8 mouse cellular contexts compared by ENCODE assay signal in the genomic region with DNA sequence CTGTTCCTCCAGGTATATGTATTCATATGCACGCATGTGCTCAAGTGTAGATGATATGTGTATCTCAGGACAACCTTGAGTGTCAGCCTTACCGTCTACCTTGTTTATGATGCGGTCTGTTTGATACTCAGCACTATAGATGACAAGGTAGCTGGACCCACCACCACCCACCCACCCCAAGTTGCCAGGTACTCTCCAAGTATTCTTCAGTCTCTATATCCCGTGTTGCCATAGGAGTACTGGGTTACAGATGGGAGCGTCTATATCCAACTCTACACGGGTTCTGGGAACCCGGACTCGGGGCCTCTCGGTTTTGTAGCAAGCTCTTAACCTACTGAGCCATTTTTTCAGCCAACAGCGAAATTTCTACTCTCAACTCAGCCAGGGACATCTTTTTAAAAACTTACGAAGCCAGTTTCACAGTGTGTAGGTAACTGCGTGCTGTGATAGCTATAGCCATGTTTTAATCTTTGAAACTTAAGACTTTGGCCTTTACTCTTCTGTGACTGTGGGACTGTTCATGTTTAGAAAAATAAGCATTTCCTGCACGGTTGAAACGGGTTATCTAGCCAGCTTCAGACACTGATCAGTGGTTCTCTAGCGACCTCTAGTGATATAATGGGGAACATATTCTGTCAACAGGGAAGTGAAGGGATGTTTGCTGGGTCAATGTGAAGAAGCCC.
DNase-seq lines count a peak whose midpoint lies in the region; ATAC-seq lines count a peak whose summit lies in the region.

No protein-coding gene starts in this region.

- peak; percentile 84 for ATAC-seq in midbrain, embryonic 11.5 days (ENCODE audit: low FRiP score)
- ATAC-seq in embryonic facial prominence, embryonic 11.5 days (replicated peaks; ENCODE audit: insufficient number of reproducible peaks, low FRiP score, low TSS enrichment, low read depth): peak; percentile 75; the same call in 1 of the 2 replicates
- ATAC-seq in limb, embryonic 15.5 days (ENCODE audit: insufficient number of reproducible peaks, low FRiP score, low TSS enrichment, low read depth): no peak
- ATAC-seq in neural tube, embryonic 12.5 days (ENCODE audit: low FRiP score, low read depth): peak; percentile 86

- no peak overlapping the region for H3K9ac ChIP-seq in midbrain, embryonic 11.5 days (ENCODE audit: low read length)
- no peak overlapping the region for H3K9ac ChIP-seq in embryonic facial prominence, embryonic 11.5 days (replicated peaks; ENCODE audit: low read length)
- no peak overlapping the region for H3K9ac ChIP-seq in limb, embryonic 15.5 days
- no peak overlapping the region for H3K9ac ChIP-seq in neural tube, embryonic 12.5 days

- H3K9me3 ChIP-seq in midbrain, embryonic 11.5 days (ENCODE audit: control insufficient read depth, low read length): no peaks in the 10 kb centered on the region
- no peaks in the 10 kb centered on the region for H3K9me3 ChIP-seq in midbrain, embryonic 10.5 days (replicated peaks)
- no peaks in the 10 kb centered on the region for H3K9me3 ChIP-seq in embryonic facial prominence, embryonic 11.5 days (replicated peaks; ENCODE audit: control insufficient read depth, low read length)
- H3K9me3 ChIP-seq in hindbrain, embryonic 10.5 days: no peaks in the 10 kb centered on the region
- no peaks in the 10 kb centered on the region for H3K9me3 ChIP-seq in limb, embryonic 15.5 days
- no peaks in the 10 kb centered on the region for H3K9me3 ChIP-seq in neural tube, embryonic 12.5 days

- H3K4me2 ChIP-seq in midbrain, embryonic 11.5 days: no peak overlapping the region
- no peak overlapping the region for H3K4me2 ChIP-seq in embryonic facial prominence, embryonic 11.5 days (ENCODE audit: low read depth, low read length)
- H3K4me2 ChIP-seq in limb, embryonic 15.5 days: 0 out of 2 replicates have a peak overlapping the region, but pooled peaks have one; percentile 19
- H3K4me2 ChIP-seq in neural tube, embryonic 12.5 days (replicated peaks): no peak overlapping the region

- 56% methylated on average over 15 of the region's 15 CpGs for WGBS in midbrain, embryonic 11.5 days
- WGBS in midbrain, embryonic 10.5 days: 52% methylated on average over 15 of the region's 15 CpGs
- WGBS in embryonic facial prominence, embryonic 11.5 days: 44% methylated on average over 15 of the region's 15 CpGs
- WGBS in hindbrain, embryonic 10.5 days: 49% methylated on average over 15 of the region's 15 CpGs
- WGBS in limb, embryonic 15.5 days: 39% methylated on average over 15 of the region's 15 CpGs
- WGBS in neural tube, embryonic 12.5 days: 54% methylated on average over 15 of the region's 15 CpGs

- no peaks in the 10 kb centered on the region for H3K4me1 ChIP-seq in midbrain, embryonic 11.5 days (ENCODE audit: control insufficient read depth, insufficient read depth, low read length)
- no peaks in the 10 kb centered on the region for H3K4me1 ChIP-seq in midbrain, embryonic 10.5 days
- H3K4me1 ChIP-seq in embryonic facial prominence, embryonic 11.5 days (ENCODE audit: control insufficient read depth, insufficient read depth, low read length): no peaks in the 10 kb centered on the region
- H3K4me1 ChIP-seq in hindbrain, embryonic 10.5 days (replicated peaks): no peaks in the 10 kb centered on the region
- peaks cover 5% of the 10 kb centered on the region; the same call in 1 of the 2 replicates for H3K4me1 ChIP-seq in limb, embryonic 15.5 days
- H3K4me1 ChIP-seq in neural tube, embryonic 12.5 days: no peaks in the 10 kb centered on the region

- H3K4me3 ChIP-seq in midbrain, embryonic 11.5 days (ENCODE audit: low read depth, low read length): no peak overlapping the region
- H3K4me3 ChIP-seq in midbrain, embryonic 10.5 days: no peak overlapping the region
- no peak overlapping the region for H3K4me3 ChIP-seq in embryonic facial prominence, embryonic 11.5 days (ENCODE audit: low read depth, low read length)
- no peak overlapping the region for H3K4me3 ChIP-seq in hindbrain, embryonic 10.5 days
- no peak overlapping the region for H3K4me3 ChIP-seq in limb, embryonic 15.5 days
- H3K4me3 ChIP-seq in neural tube, embryonic 12.5 days: no peak overlapping the region

- H3K27me3 ChIP-seq in midbrain, embryonic 11.5 days (ENCODE audit: control insufficient read depth, insufficient read depth, low read length): no peaks in the 10 kb centered on the region
- no peaks in the 10 kb centered on the region for H3K27me3 ChIP-seq in midbrain, embryonic 10.5 days (ENCODE audit: low read depth, poor library complexity, severe bottlenecking)
- H3K27me3 ChIP-seq in embryonic facial prominence, embryonic 11.5 days (ENCODE audit: control insufficient read depth, insufficient read depth, low read length): no peaks in the 10 kb centered on the region
- no peaks in the 10 kb centered on the region for H3K27me3 ChIP-seq in hindbrain, embryonic 10.5 days (ENCODE audit: insufficient read depth, poor library complexity, severe bottlenecking)
- no peaks in the 10 kb centered on the region for H3K27me3 ChIP-seq in limb, embryonic 15.5 days
- no peaks in the 10 kb centered on the region for H3K27me3 ChIP-seq in neural tube, embryonic 12.5 days (replicated peaks)

- no peaks in the 10 kb centered on the region for H3K36me3 ChIP-seq in midbrain, embryonic 11.5 days (ENCODE audit: control insufficient read depth, insufficient read depth, low read length)
- no peaks in the 10 kb centered on the region for H3K36me3 ChIP-seq in midbrain, embryonic 10.5 days
- H3K36me3 ChIP-seq in embryonic facial prominence, embryonic 11.5 days (replicated peaks; ENCODE audit: control insufficient read depth, insufficient read depth, low read depth, low read length): no peaks in the 10 kb centered on the region
- H3K36me3 ChIP-seq in hindbrain, embryonic 10.5 days: no peaks in the 10 kb centered on the region
- H3K36me3 ChIP-seq in limb, embryonic 15.5 days: no peaks in the 10 kb centered on the region
- no peaks in the 10 kb centered on the region for H3K36me3 ChIP-seq in neural tube, embryonic 12.5 days

- DNase-seq in midbrain, embryonic 11.5 days (ENCODE audit: low spot score, missing footprints): peak; percentile 94
- no peak for DNase-seq in midbrain, embryonic 10.5 days (ENCODE audit: low spot score)
- peak; percentile 89 for DNase-seq in NIH3T3 (ENCODE audit: low read depth)
- DNase-seq in embryonic facial prominence, embryonic 11.5 days (ENCODE audit: low spot score): peak; percentile 90
- peak; percentile 23 for DNase-seq in hindbrain, embryonic 10.5 days (ENCODE audit: low spot score)
- no peak for DNase-seq in urinary bladder, postnatal 4 days (ENCODE audit: low spot score in 2 of 2)

- H3K27ac ChIP-seq in midbrain, embryonic 11.5 days (ENCODE audit: low read depth, low read length): no peak overlapping the region
- no peak overlapping the region for H3K27ac ChIP-seq in midbrain, embryonic 10.5 days (replicated peaks)
- H3K27ac ChIP-seq in embryonic facial prominence, embryonic 11.5 days (replicated peaks; ENCODE audit: low read depth, low read length): no peak overlapping the region
- H3K27ac ChIP-seq in hindbrain, embryonic 10.5 days: peak overlapping the region; percentile 40; the same call in 1 of the 2 replicates
- peak overlapping the region; percentile 54; the same call in 1 of the 2 replicates for H3K27ac ChIP-seq in limb, embryonic 15.5 days
- H3K27ac ChIP-seq in neural tube, embryonic 12.5 days: no peak overlapping the region

Comparison
In these comparisons a context has a peak if more than half of its experiments do, and no peak if none do; other contexts are left out.
1. DNase-seq: peak in midbrain, embryonic 11.5 days (single experiment), NIH3T3 (single experiment), embryonic facial prominence, embryonic 11.5 days (single experiment) and hindbrain, embryonic 10.5 days (single experiment); none in midbrain, embryonic 10.5 days (single experiment) and urinary bladder, postnatal 4 days (0 of 2).
2. H3K27ac ChIP-seq: peak in hindbrain, embryonic 10.5 days (single experiment) and limb, embryonic 15.5 days (single experiment); none in midbrain, embryonic 11.5 days (single experiment), midbrain, embryonic 10.5 days (single experiment), embryonic facial prominence, embryonic 11.5 days (single experiment) and neural tube, embryonic 12.5 days (single experiment).